Mouse (Mus musculus) left cerebral cortex, adult 8-10 months (tissue): ENCODE measurements around the gene Marc1. TPM values are rescaled to one million over a fixed set of nuclear protein-coding genes. Genes with fewer than 3 reads are reported as not detected.

ENCODE experiments used
- DNase-seq, 2 experiments: peaks; one replicate each; pipeline ENCODE4 v3.0.0; 2022; ENCODE audit warnings: low spot score in 2 of 2
- microRNA-seq, 2 experiments: library from miRNA; unstranded; fragments of <30 nt; microRNA quantifications; one replicate each; pipeline ENCODE4 v1.2.0; 2022
- total RNA-seq, 4 experiments: library from RNA; stranded (reverse); gene quantifications; 2 replicates each; pipeline ENCODE4 v1.2.4; 2022

Gene Marc1
- total RNA-seq, 4 experiments from 2014 or later, result 0.28 TPM; not detected in 3

DNA sequence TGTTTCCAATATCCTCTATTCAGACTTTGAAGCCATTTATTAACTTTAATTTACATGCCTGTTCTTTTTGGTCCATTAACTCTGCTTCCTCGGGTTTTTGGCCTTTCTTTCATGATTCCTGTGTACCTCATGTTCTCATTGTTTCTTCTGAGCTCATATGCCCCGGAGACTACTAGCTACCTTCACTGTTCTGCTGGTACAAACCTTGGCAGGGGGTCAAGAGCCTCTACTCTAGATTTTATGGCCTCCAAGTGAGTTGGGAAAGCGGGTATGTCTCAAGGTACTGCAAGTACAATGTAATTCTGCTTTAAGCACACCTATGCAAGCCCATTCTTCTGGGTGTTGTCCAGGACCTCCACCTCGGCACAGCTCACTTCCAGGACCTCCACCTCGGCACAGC, 48.2 kb downstream of the Marc1 start:
- no peak for DNase-seq

DNA sequence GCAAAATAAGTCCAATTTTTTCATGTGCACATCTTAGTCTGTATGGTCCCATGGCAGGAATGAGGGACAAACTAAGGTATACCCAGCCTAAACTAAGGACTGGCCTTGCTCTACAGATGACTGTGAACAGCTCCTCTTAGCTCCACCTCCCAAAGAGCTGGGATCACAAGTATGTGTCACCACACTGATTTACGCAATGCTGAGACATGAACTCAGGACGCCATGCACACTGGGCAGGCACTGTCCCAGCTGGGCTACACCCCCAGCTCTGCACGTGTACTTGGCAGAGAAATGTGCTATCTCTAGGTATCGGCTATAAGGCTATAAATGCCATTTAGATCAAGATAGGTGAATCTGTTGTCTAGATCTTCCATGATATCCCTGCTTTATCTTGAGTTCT, 49.1 kb downstream of the Marc1 start:
- no peak for DNase-seq

DNA sequence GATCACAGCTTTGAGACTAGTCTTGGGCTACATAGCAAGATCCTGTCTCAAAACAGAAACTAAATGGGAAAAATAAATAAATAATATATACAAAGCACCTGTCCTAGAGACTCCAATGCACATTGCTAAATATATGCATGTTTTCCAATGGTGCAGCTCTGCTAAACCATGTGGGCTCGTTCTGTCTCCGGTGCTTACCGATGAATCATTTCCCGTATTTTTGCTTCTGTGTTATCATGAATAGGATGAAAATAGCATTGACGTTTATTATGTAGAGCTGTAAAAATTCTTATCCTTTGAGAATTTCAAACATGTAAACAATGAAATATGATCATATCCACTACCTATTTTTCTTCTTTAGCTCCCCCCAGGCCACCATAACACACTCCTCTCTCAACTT, 58.4 kb downstream of the Marc1 start:
- no peak for DNase-seq

DNA sequence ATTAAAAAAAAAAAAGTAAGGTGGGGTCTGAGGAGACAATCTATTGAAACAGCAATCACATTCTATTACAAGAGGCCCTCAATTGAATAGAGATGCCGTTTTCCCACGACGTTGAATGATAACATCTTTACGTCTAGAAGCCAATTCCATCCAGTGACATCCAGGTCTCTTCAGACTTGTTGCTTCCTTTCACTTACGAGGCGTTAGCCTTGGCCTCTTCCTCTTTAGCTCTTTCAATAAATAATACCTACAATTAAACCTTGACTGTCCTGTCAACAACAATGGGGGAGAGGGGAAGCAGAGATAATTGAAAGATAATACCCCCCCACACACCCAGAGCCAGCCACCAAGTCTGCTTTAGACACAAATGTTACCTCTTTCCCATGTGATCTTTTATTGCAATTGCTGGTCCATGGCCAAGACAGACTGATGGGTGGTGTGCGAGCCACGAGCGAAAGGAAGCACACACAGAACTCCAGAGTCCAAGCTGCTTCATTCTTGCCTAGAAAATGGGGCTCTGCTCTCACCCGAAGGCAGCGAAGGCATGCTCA, 60.9 kb downstream of the Marc1 start:
- DNase-seq, result no peak

DNA sequence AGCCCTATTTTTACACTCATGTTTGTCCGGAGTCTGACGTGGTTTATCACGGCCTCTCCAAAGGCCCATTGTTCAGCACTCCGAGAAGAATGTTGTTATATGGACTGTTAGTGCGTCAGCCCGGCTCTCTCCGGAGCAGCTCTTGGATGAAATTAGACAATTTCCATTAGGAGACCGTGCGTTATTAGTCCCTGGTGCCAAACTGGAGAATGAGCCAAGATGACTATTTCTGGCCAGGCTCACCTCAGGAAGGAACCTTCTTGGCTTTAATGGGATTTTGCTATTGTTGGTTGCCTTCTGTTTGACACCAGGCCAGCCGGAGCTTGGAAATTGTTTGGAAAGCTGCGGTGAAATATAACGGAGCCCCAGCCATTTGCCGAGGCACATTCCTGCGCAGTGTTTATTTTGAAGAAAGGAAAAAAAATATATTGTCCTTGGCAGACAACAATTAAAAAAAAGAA, 62.4 kb downstream of the Marc1 start:
- DNase-seq, result no peak

DNA sequence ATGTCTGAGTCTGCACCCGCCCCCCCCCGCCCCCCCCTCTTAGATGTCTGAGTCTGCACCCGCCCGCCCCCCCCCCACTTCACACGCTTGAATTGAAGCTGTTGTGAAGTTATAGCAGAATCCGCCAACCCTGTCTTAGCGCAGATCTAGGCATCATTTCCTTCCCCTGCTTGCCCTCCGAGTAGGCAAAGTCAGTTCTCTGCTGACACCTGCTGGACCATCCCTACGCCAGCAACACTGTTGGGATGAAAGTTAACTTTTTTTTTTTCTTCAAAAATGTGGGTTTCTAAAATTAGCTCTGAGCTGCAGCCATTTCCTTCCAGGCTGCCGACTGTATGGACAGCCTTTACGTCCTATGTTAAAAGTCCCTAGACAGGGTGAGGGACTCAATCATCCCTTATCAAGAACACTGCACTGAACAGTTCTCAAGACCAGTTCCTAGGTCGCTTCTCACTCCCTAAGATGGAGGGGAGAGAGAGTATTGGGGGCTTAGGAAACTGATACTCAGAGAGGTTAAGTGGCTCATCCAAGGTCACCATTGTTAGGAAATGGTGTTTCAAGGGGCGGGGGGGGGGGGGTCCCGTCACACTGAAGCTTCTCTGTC, 73.1 kb downstream of the Marc1 start:
- no peak for DNase-seq

DNA sequence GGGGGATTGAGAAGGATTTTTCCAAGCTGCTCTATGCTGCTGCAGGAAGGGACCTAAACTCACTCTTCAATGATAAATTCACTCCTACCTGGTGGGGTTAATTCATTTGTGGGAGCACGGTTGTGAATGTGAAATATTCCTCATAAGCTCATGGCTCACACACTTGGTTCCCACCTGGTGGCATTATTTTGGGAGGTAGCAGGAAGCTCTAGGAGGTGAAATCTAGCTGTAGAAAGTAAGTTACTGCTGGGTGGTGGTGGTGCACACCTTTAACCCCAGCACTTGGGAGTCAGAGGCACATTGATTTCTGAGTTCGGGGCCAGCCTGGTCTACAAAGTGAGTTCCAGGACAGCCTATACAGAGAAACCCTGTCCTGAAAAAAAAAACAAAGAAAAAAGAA, 73.9 kb downstream of the Marc1 start:
- DNase-seq, result no peak

Small RNAs within 50 kb of the gene (microRNA-seq; reads per million reads assigned to microRNA genes)
- 512 to 800 reads per million in 2 experiments for gene Mir1981

Other genes with a start within 250 kb of the Marc1 start
- 1 to 10 TPM in 2 of 4 experiments, under 1 TPM in 2; 0.22 to 2.0 (median 1.1) TPM for gene Hlx, start 78.7 kb downstream of the Marc1 start, total RNA-seq
- gene Marc2, start 35.1 kb upstream of the Marc1 start, total RNA-seq, result 100 to 1,000 TPM; 154 to 172 (median 165) TPM
- gene C130074G19Rik, start 71.9 kb upstream of the Marc1 start, total RNA-seq, result 10 to 100 TPM; 45.6 to 56.4 (median 48.8) TPM
- 10 to 100 TPM; 73.2 to 89.2 (median 79.5) TPM for gene Mark1, start 188.3 kb upstream of the Marc1 start, total RNA-seq